21 mouse cellular contexts compared by ENCODE assay signal in genomic region chr2:93817791-93818190, GRCm38 (mm10). TPM values are rescaled to one million over a fixed set of nuclear protein-coding genes. Genes with fewer than 3 reads are reported as not detected.
DNase-seq lines count a peak whose midpoint lies in the region; ATAC-seq lines count a peak whose summit lies in the region.
"Had no signal": no experiment of that assay in that cellular context is flagged by ENCODE, and none has a peak within 500 bp of the region (broad histone marks: within the 10 kb centered on the region; RNA-seq: fewer than 3 reads in every experiment).

No protein-coding gene starts in this region.

- H3K4me1 ChIP-seq in neural tube, embryonic 11.5 days (ENCODE audit: control insufficient read depth, insufficient read depth, low read length): peaks cover 3% of the 10 kb centered on the region; the same call in 1 of the 2 replicates
- peaks cover 31% of the 10 kb centered on the region for H3K4me1 ChIP-seq in neural tube, embryonic 15.5 days
- H3K4me1 ChIP-seq in liver, embryonic 11.5 days (replicated peaks; ENCODE audit: control insufficient read depth, insufficient read depth, low read length): peaks cover 15% of the 10 kb centered on the region

- WGBS in neural tube, embryonic 11.5 days: 97% methylated on average over 5 of the region's 5 CpGs
- 96% methylated on average over 5 of the region's 5 CpGs for WGBS in neural tube, embryonic 15.5 days
- 69% methylated on average over 5 of the region's 5 CpGs for WGBS in liver, embryonic 11.5 days

- DNase-seq in neural tube, embryonic 11.5 days (ENCODE audit: low spot score): no peak
- DNase-seq in liver, embryonic 11.5 days (ENCODE audit: low spot score): no peak
- no peak for DNase-seq in embryo, embryonic 10.5 days (ENCODE audit: low spot score)
- no peak for DNase-seq in cerebellum, adult 11-12 months
- DNase-seq: adrenal gland, postnatal 10 days; cerebellum, adult 18-20 months; cerebellum, adult 9-11 months; cerebellum, postnatal 36 days; gastrocnemius, adult 2 months; gastrocnemius, postnatal 25 days; heart, adult 18-20 months; heart, postnatal 14 days had no signal

- H3K4me3 ChIP-seq in neural tube, embryonic 11.5 days (ENCODE audit: low read depth, low read length): no peak overlapping the region
- H3K4me3 ChIP-seq in neural tube, embryonic 15.5 days (replicated peaks): no peak overlapping the region
- no peak overlapping the region for H3K4me3 ChIP-seq in liver, embryonic 11.5 days (ENCODE audit: low read depth, low read length)
- H3K4me3 ChIP-seq: embryonic facial prominence, embryonic 10.5 days; forebrain, embryonic 13.5 days; gastrocnemius, adult 2 months; heart, embryonic 15.5 days; hindbrain, embryonic 10.5 days; hindbrain, embryonic 15.5 days had no signal

- H3K9ac ChIP-seq in neural tube, embryonic 11.5 days (ENCODE audit: low read length): peak overlapping the region; percentile 18; the same call in 1 of the 2 replicates
- H3K9ac ChIP-seq in neural tube, embryonic 15.5 days (replicated peaks): no peak overlapping the region
- H3K9ac ChIP-seq in liver, embryonic 11.5 days (ENCODE audit: low read depth, low read length): no peak overlapping the region
- H3K9ac ChIP-seq: forebrain, embryonic 13.5 days; heart, embryonic 15.5 days; hindbrain, embryonic 15.5 days had no signal

- no peak overlapping the region for H3K4me2 ChIP-seq in neural tube, embryonic 11.5 days (ENCODE audit: low read depth)
- no peak overlapping the region for H3K4me2 ChIP-seq in neural tube, embryonic 15.5 days
- H3K4me2 ChIP-seq in liver, embryonic 11.5 days: no peak overlapping the region
- H3K4me2 ChIP-seq: forebrain, embryonic 13.5 days; heart, embryonic 11.5 days; heart, embryonic 15.5 days; hindbrain, embryonic 15.5 days had no signal

- no peak overlapping the region for H3K27ac ChIP-seq in neural tube, embryonic 11.5 days (ENCODE audit: low read depth, low read length)
- H3K27ac ChIP-seq in neural tube, embryonic 15.5 days (replicated peaks): no peak overlapping the region
- no peak overlapping the region for H3K27ac ChIP-seq in liver, embryonic 11.5 days (ENCODE audit: low read depth, low read length)
- H3K27ac ChIP-seq: embryonic facial prominence, embryonic 10.5 days; forebrain, embryonic 13.5 days; gastrocnemius, adult 2 months; heart, embryonic 15.5 days; hindbrain, embryonic 10.5 days; hindbrain, embryonic 15.5 days had no signal

- ATAC-seq in neural tube, embryonic 11.5 days (ENCODE audit: insufficient read depth, low FRiP score, low TSS enrichment): no peak
- no peak for ATAC-seq in neural tube, embryonic 15.5 days (ENCODE audit: low FRiP score)
- ATAC-seq in liver, embryonic 11.5 days (replicated peaks; ENCODE audit: low FRiP score): peak; percentile 34; the same call in 1 of the 2 replicates
- ATAC-seq in megakaryocyte progenitor cell, adult 5-6 weeks (replicated peaks; ENCODE audit: poor library complexity): peak; percentile 43; the same call in 1 of the 2 replicates
- ATAC-seq: forebrain, embryonic 13.5 days had no signal

- no peaks in the 10 kb centered on the region for H3K9me3 ChIP-seq in neural tube, embryonic 11.5 days (ENCODE audit: control insufficient read depth, low read length)
- no peaks in the 10 kb centered on the region for H3K9me3 ChIP-seq in neural tube, embryonic 15.5 days (replicated peaks)
- H3K9me3 ChIP-seq in liver, embryonic 11.5 days (ENCODE audit: control insufficient read depth, low read length): no peaks in the 10 kb centered on the region
- H3K9me3 ChIP-seq: embryonic facial prominence, embryonic 10.5 days; forebrain, embryonic 13.5 days; heart, embryonic 15.5 days; hindbrain, embryonic 10.5 days; hindbrain, embryonic 15.5 days had no signal

- H3K27me3 ChIP-seq in neural tube, embryonic 11.5 days (ENCODE audit: control insufficient read depth, insufficient read depth, low read length): no peaks in the 10 kb centered on the region
- no peaks in the 10 kb centered on the region for H3K27me3 ChIP-seq in neural tube, embryonic 15.5 days (replicated peaks)
- H3K27me3 ChIP-seq in liver, embryonic 11.5 days (replicated peaks; ENCODE audit: control insufficient read depth, insufficient read depth, low read length): no peaks in the 10 kb centered on the region
- H3K27me3 ChIP-seq: CH12.LX; forebrain, embryonic 13.5 days; heart, embryonic 15.5 days; hindbrain, embryonic 15.5 days had no signal

- no peaks in the 10 kb centered on the region for H3K36me3 ChIP-seq in neural tube, embryonic 11.5 days (ENCODE audit: control insufficient read depth, insufficient read depth, low read length)
- H3K36me3 ChIP-seq in neural tube, embryonic 15.5 days: peaks cover 22% of the 10 kb centered on the region
- H3K36me3 ChIP-seq in liver, embryonic 11.5 days (ENCODE audit: control insufficient read depth, insufficient read depth, low read length): peaks cover 5% of the 10 kb centered on the region; the same call in 1 of the 2 replicates

RNA-seq across cellular contexts. Expression of gene Ext2, which starts 4.6 kb away (rescaled TPM):
- polyA plus RNA-seq in neural tube, embryonic 11.5 days (2014; fragmentation: Nextera tagmentation; extraction: Ambion mirVana): 73.6 and 77.0 TPM in 2 replicates
- polyA plus RNA-seq in neural tube, embryonic 15.5 days (2015; fragmentation: Nextera tagmentation; extraction: Ambion mirVana): 69.7 and 77.0 TPM in 2 replicates
- 68.0 and 72.0 TPM in 2 replicates for polyA plus RNA-seq in liver, embryonic 11.5 days (2014; fragmentation: Nextera tagmentation; extraction: Ambion mirVana)
- 40.6 and 41.3 TPM in 2 replicates for total RNA-seq in megakaryocyte progenitor cell, adult 5-6 weeks (2015)
- total RNA-seq in megakaryocyte progenitor cell, adult 5-6 weeks (2017): 26.1 and 28.7 TPM in 2 replicates

RNA-seq across cellular contexts. Expression of gene Accs, which starts 32.0 kb away (rescaled TPM):
- 5.6 and 7.8 TPM in 2 replicates for polyA plus RNA-seq in neural tube, embryonic 11.5 days (2014; fragmentation: Nextera tagmentation; extraction: Ambion mirVana)
- polyA plus RNA-seq in neural tube, embryonic 15.5 days (2015; fragmentation: Nextera tagmentation; extraction: Ambion mirVana): 4.2 and 5.4 TPM in 2 replicates
- 3.3 and 4.8 TPM in 2 replicates for polyA plus RNA-seq in liver, embryonic 11.5 days (2014; fragmentation: Nextera tagmentation; extraction: Ambion mirVana)
- 11.0 and 12.1 TPM in 2 replicates for total RNA-seq in megakaryocyte progenitor cell, adult 5-6 weeks (2015)
- 11.3 and 16.5 TPM in 2 replicates for total RNA-seq in megakaryocyte progenitor cell, adult 5-6 weeks (2017)

RNA-seq across cellular contexts. Expression of gene Accsl, which starts 51.2 kb away (rescaled TPM):
- polyA plus RNA-seq in neural tube, embryonic 11.5 days (2014; fragmentation: Nextera tagmentation; extraction: Ambion mirVana): not detected in 2 replicates
- polyA plus RNA-seq in neural tube, embryonic 15.5 days (2015; fragmentation: Nextera tagmentation; extraction: Ambion mirVana): 0.23 and 0.37 TPM in 2 replicates
- polyA plus RNA-seq in liver, embryonic 11.5 days (2014; fragmentation: Nextera tagmentation; extraction: Ambion mirVana): not detected in 2 replicates
- not detected in 2 replicates for total RNA-seq in megakaryocyte progenitor cell, adult 5-6 weeks (2015)
- total RNA-seq in megakaryocyte progenitor cell, adult 5-6 weeks (2017): not detected in 2 replicates
- total RNA-seq: gastrocnemius, adult 2 months; gastrocnemius, postnatal 25 days; heart, adult 18-20 months; heart, postnatal 14 days had no signal
- polyA plus RNA-seq: heart, embryonic 11.5 days; heart, embryonic 15.5 days; hindbrain, embryonic 10.5 days had no signal

Comparison
In these comparisons a context has a peak if more than half of its experiments do, and no peak if none do; other contexts are left out.
1. ATAC-seq: peak in liver, embryonic 11.5 days (single experiment) and megakaryocyte progenitor cell, adult 5-6 weeks (single experiment); none in neural tube, embryonic 11.5 days (single experiment) and neural tube, embryonic 15.5 days (single experiment).